Mouse (Mus musculus): Measurements from ENCODE around the gene Ndufaf2. TPM values are rescaled to one million over a fixed set of nuclear protein-coding genes. Genes with fewer than 3 reads are reported as not detected.

Gene Ndufaf2
- total and polyA plus RNA-seq, 2 experiments, result 10.5 to 26.1 TPM

GRCm38 (mm10) chr13:108056896-108057295, 101.5 kb downstream of the Ndufaf2 start:
- 64% methylated on average over 3 of the region's 3 CpGs for WGBS
- Histone ChIP-seq H3K27ac (replicated peaks; ENCODE audit: insufficient read depth, low read depth, low read length) (no peak overlapping the region), H3K4me1 (ENCODE audit: control insufficient read depth, insufficient read depth, low read length) (0 out of 2 replicates have a peak, but pooled peaks cover 2% of the 10 kb centered on the region), H3K9ac (ENCODE audit: low read depth, low read length) (no peak overlapping the region), H3K4me3 (ENCODE audit: insufficient read depth, low read depth, low read length) (no peak overlapping the region), H3K27me3 (ENCODE audit: control insufficient read depth, insufficient read depth, low read length) (no peaks in the 10 kb centered on the region), H3K36me3 (ENCODE audit: control insufficient read depth, insufficient read depth, low read length) (no peaks in the 10 kb centered on the region), H3K79me2 (ENCODE audit: control insufficient read depth, insufficient read depth, low read length) (no peaks in the 10 kb centered on the region)
- TF ChIP-seq POLR2A (IDR thresholded peaks at IDR 0.05; ENCODE audit: extremely low read depth, insufficient read depth, low read length), result no peak
- TF ChIP-seq CTCF (IDR thresholded peaks at IDR 0.05; ENCODE audit: low read depth, low read length), result no peak
- DNase-seq (ENCODE audit: extremely low read depth, low read depth, low spot score), result no peak

GRCm38 (mm10) chr13:108047364-108047763, 111.1 kb downstream of the Ndufaf2 start:
- no peak overlapping the region for H3K4me3 ChIP-seq (ENCODE audit: insufficient read depth, low read depth, low read length)
- DNase-seq (ENCODE audit: extremely low read depth, low read depth, low spot score), result no peak
- H3K79me2 ChIP-seq (ENCODE audit: control insufficient read depth, insufficient read depth, low read length), result no peaks in the 10 kb centered on the region; the same call in 1 of the 2 replicates
- no peak overlapping the region for H3K27ac ChIP-seq (replicated peaks; ENCODE audit: insufficient read depth, low read depth, low read length)
- peaks cover 15% of the 10 kb centered on the region; the same call in 1 of the 2 replicates for H3K36me3 ChIP-seq (ENCODE audit: control insufficient read depth, insufficient read depth, low read length)
- TF ChIP-seq CTCF (IDR thresholded peaks at IDR 0.05; ENCODE audit: low read depth, low read length) (no peak), POLR2A (IDR thresholded peaks at IDR 0.05; ENCODE audit: extremely low read depth, insufficient read depth, low read length) (no peak)
- H3K27me3 ChIP-seq (ENCODE audit: control insufficient read depth, insufficient read depth, low read length), result no peaks in the 10 kb centered on the region
- H3K9ac ChIP-seq (ENCODE audit: low read depth, low read length), result no peak overlapping the region
- peaks cover 8% of the 10 kb centered on the region for H3K4me1 ChIP-seq (ENCODE audit: control insufficient read depth, insufficient read depth, low read length)
- WGBS, result 89% methylated on average over 6 of the region's 6 CpGs

GRCm38 (mm10) chr13:108046891-108047290, 111.5 kb downstream of the Ndufaf2 start:
- Histone ChIP-seq H3K27me3 (ENCODE audit: control insufficient read depth, insufficient read depth, low read length) (no peaks in the 10 kb centered on the region), H3K27ac (replicated peaks; ENCODE audit: insufficient read depth, low read depth, low read length) (no peak overlapping the region), H3K79me2 (ENCODE audit: control insufficient read depth, insufficient read depth, low read length) (no peaks in the 10 kb centered on the region; the same call in 1 of the 2 replicates), H3K4me3 (ENCODE audit: insufficient read depth, low read depth, low read length) (no peak overlapping the region), H3K36me3 (ENCODE audit: control insufficient read depth, insufficient read depth, low read length) (peaks cover 15% of the 10 kb centered on the region; the same call in 1 of the 2 replicates), H3K4me1 (ENCODE audit: control insufficient read depth, insufficient read depth, low read length) (peaks cover 8% of the 10 kb centered on the region), H3K9ac (ENCODE audit: low read depth, low read length) (no peak overlapping the region)
- DNase-seq (ENCODE audit: extremely low read depth, low read depth, low spot score), result no peak
- TF ChIP-seq POLR2A (IDR thresholded peaks at IDR 0.05; ENCODE audit: extremely low read depth, insufficient read depth, low read length), result no peak
- TF ChIP-seq CTCF (IDR thresholded peaks at IDR 0.05; ENCODE audit: low read depth, low read length), result no peak
- 85% methylated on average over 6 of the region's 6 CpGs for WGBS

DNA sequence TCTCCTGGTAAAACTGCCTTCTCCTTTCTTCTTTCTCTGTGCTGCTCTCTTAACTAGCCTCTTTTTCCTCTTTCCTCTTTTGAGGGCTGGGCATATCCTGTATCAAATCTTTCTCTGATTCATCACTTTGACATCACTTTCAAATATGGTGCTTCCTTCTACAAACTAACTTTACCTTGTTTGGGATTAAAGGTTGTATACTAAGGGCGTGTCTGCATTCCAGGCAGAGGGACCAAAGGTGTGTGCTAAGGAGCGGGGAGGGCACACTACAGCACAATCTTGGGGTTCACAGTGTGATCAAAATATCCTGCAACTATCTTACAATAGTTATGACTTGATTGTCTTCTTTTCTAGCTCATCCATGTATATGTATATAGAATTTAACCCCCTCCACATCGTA, 112.4 kb downstream of the Ndufaf2 start:
- no peak overlapping the region for H3K4me3 ChIP-seq (ENCODE audit: insufficient read depth, low read depth, low read length)
- WGBS, result 91% methylated on average over 3 of the region's 3 CpGs
- H3K27ac ChIP-seq (replicated peaks; ENCODE audit: insufficient read depth, low read depth, low read length), result no peak overlapping the region
- H3K27me3 ChIP-seq (ENCODE audit: control insufficient read depth, insufficient read depth, low read length), result no peaks in the 10 kb centered on the region
- no peak overlapping the region for H3K9ac ChIP-seq (ENCODE audit: low read depth, low read length)
- H3K36me3 ChIP-seq (ENCODE audit: control insufficient read depth, insufficient read depth, low read length), result peaks cover 15% of the 10 kb centered on the region; the same call in 1 of the 2 replicates
- no peak for DNase-seq (ENCODE audit: extremely low read depth, low read depth, low spot score)
- H3K79me2 ChIP-seq (ENCODE audit: control insufficient read depth, insufficient read depth, low read length), result no peaks in the 10 kb centered on the region; the same call in 1 of the 2 replicates
- TF ChIP-seq CTCF (IDR thresholded peaks at IDR 0.05; ENCODE audit: low read depth, low read length), result no peak
- TF ChIP-seq POLR2A (IDR thresholded peaks at IDR 0.05; ENCODE audit: extremely low read depth, insufficient read depth, low read length), result no peak
- peaks cover 8% of the 10 kb centered on the region for H3K4me1 ChIP-seq (ENCODE audit: control insufficient read depth, insufficient read depth, low read length)

DNA sequence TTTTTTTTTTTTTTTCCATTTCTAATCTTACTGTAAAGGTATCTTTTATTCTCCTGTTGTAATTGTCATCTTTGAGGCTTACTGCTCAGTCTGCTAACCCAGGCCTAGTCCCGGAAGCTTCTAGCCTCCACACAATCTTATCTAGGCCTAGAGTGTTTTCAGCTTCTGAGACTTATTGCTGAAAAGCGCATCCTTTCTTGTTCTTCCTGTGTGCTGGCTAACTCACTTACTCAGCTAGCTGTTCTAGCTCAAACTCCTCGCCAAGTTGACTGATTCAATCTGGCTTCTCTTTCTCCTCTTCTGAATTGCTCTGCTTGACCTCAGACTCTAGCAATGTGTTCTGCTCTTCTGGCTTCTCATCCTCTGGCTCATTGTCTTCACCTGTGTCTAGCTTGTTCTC, 112.8 kb downstream of the Ndufaf2 start:
- H3K4me1 ChIP-seq (ENCODE audit: control insufficient read depth, insufficient read depth, low read length), result peaks cover 8% of the 10 kb centered on the region
- TF ChIP-seq POLR2A (IDR thresholded peaks at IDR 0.05; ENCODE audit: extremely low read depth, insufficient read depth, low read length) (no peak), CTCF (IDR thresholded peaks at IDR 0.05; ENCODE audit: low read depth, low read length) (no peak)
- H3K79me2 ChIP-seq (ENCODE audit: control insufficient read depth, insufficient read depth, low read length), result no peaks in the 10 kb centered on the region; the same call in 1 of the 2 replicates
- H3K4me3 ChIP-seq (ENCODE audit: insufficient read depth, low read depth, low read length), result no peak overlapping the region
- no peaks in the 10 kb centered on the region for H3K27me3 ChIP-seq (ENCODE audit: control insufficient read depth, insufficient read depth, low read length)
- peaks cover 15% of the 10 kb centered on the region; the same call in 1 of the 2 replicates for H3K36me3 ChIP-seq (ENCODE audit: control insufficient read depth, insufficient read depth, low read length)
- H3K27ac ChIP-seq (replicated peaks; ENCODE audit: insufficient read depth, low read depth, low read length), result no peak overlapping the region
- no peak overlapping the region for H3K9ac ChIP-seq (ENCODE audit: low read depth, low read length)
- 72% methylated on average over 3 of the region's 3 CpGs for WGBS
- DNase-seq (ENCODE audit: extremely low read depth, low read depth, low spot score), result no peak

DNA sequence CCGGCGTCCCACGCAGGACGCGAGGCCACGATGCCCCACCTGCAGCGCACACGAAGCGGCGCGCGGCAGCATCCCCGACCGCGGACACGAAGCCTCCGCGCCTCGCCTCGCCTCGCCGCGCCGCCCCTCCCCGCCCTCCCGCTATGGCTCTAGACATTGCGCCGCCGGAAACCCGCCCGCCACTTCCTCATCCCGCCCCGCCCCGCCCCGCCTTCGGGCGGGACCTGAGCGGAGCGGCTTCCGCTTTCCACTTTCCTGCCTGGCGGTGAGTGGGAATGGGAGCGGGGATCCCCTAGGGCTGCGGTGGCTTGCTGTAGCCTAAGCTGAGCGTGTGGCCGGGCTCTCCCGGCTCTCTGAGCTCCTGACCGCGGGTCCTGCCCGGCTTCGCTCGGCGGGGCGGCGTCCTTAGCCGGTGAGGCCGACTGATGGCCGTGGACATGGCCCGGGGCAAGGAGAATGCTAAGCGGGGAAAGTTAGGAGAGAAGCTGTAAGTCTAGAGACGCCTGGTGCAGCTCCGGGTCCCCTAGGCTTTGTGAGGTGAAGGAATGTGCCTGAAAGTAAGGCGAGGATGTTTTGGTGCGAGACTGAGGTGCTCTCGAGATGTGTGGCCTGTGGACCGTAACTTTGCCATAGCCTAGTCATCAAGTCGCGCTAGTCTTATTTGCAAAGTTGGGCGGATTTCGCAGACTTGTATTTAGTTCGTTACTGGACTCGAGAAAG, 114.0 kb downstream of the Ndufaf2 start, which contains the start of gene Smim15:
Smim15 (plus strand) TSS at position 225 of the 720 bp plus-strand sequence.
- Histone ChIP-seq H3K36me3 (ENCODE audit: control insufficient read depth, insufficient read depth, low read length) (peaks cover 15% of the 10 kb centered on the region; the same call in 1 of the 2 replicates), H3K9ac (ENCODE audit: low read depth, low read length) (peak within 1 kb of the TSS; percentile 97), H3K27me3 (ENCODE audit: control insufficient read depth, insufficient read depth, low read length) (no peaks in the 10 kb centered on the region), H3K79me2 (ENCODE audit: control insufficient read depth, insufficient read depth, low read length) (no peaks in the 10 kb centered on the region; the same call in 1 of the 2 replicates), H3K4me1 (ENCODE audit: control insufficient read depth, insufficient read depth, low read length) (peaks cover 8% of the 10 kb centered on the region), H3K27ac (replicated peaks; ENCODE audit: insufficient read depth, low read depth, low read length) (peak within 1 kb of the TSS; percentile 97), H3K4me3 (ENCODE audit: insufficient read depth, low read depth, low read length) (peak within 1 kb of the TSS; percentile 96)
- peak; percentile 66 for DNase-seq (ENCODE audit: extremely low read depth, low read depth, low spot score)
- under 1% methylated on average over 68 of the region's 71 CpGs for WGBS
- TF ChIP-seq POLR2A (IDR thresholded peaks at IDR 0.05; ENCODE audit: extremely low read depth, insufficient read depth, low read length) (peak; percentile 87), CTCF (IDR thresholded peaks at IDR 0.05; ENCODE audit: low read depth, low read length) (no peak)

Data from liver, adult 2 months (tissue).